Mouse (Mus musculus): ENCODE data around the gene Cpne2. TPM values are rescaled to one million over a fixed set of nuclear protein-coding genes. Genes with fewer than 3 reads are reported as not detected.

The Cpne2 gene
- polyA plus RNA-seq, 1 experiment from 2014 or later: 29.2 TPM

GRCm38 (mm10) chr8:94549482-94549881 lies 16.7 kb downstream of the Cpne2 start:
- H3K4me2 ChIP-seq (ENCODE audit: low read length): no peak overlapping the region
- H3K4me3 ChIP-seq (replicated peaks; ENCODE audit: low read length): no peak overlapping the region
- H3K9me3 ChIP-seq (ENCODE audit: control insufficient read depth, low read length): no peaks in the 10 kb centered on the region
- ATAC-seq: no peak
- H3K4me1 ChIP-seq (replicated peaks; ENCODE audit: control insufficient read depth, insufficient read depth, low read length): peaks cover 19% of the 10 kb centered on the region
- no peak overlapping the region for H3K9ac ChIP-seq (replicated peaks; ENCODE audit: low read depth, low read length)
- H3K36me3 ChIP-seq (ENCODE audit: control insufficient read depth, insufficient read depth): no peaks in the 10 kb centered on the region
- no peaks in the 10 kb centered on the region for H3K27me3 ChIP-seq (replicated peaks; ENCODE audit: control insufficient read depth, insufficient read depth, low read length)
- no peak overlapping the region for H3K27ac ChIP-seq (ENCODE audit: low read length)
- 35% methylated on average over 5 of the region's 5 CpGs for WGBS

- Histone ChIP-seq H3K9me3 (ENCODE audit: control insufficient read depth, low read length) (no peaks in the 10 kb centered on the region), H3K27ac (ENCODE audit: low read length) (no peak overlapping the region), H3K9ac (replicated peaks; ENCODE audit: low read depth, low read length) (no peak overlapping the region), H3K27me3 (replicated peaks; ENCODE audit: control insufficient read depth, insufficient read depth, low read length) (no peaks in the 10 kb centered on the region), H3K4me1 (replicated peaks; ENCODE audit: control insufficient read depth, insufficient read depth, low read length) (peaks cover 19% of the 10 kb centered on the region), H3K4me3 (replicated peaks; ENCODE audit: low read length) (no peak overlapping the region), H3K4me2 (ENCODE audit: low read length) (no peak overlapping the region), H3K36me3 (ENCODE audit: control insufficient read depth, insufficient read depth) (no peaks in the 10 kb centered on the region)
- ATAC-seq: no peak
- 81% methylated on average over 5 of the region's 5 CpGs for WGBS
Observed at GRCm38 (mm10) chr8:94549998-94550397, 17.2 kb downstream of the Cpne2 start.

GRCm38 (mm10) chr8:94551471-94552422 lies 19.0 kb downstream of the Cpne2 start:
- H3K27ac ChIP-seq (ENCODE audit: low read length): peak overlapping the region; percentile 77
- 20% methylated on average over 17 of the region's 17 CpGs for WGBS
- no peak overlapping the region for H3K4me3 ChIP-seq (replicated peaks; ENCODE audit: low read length)
- H3K4me2 ChIP-seq (ENCODE audit: low read length): peak overlapping the region; percentile 5; the same call in 1 of the 2 replicates
- H3K9ac ChIP-seq (replicated peaks; ENCODE audit: low read depth, low read length): 0 out of 2 replicates have a peak overlapping the region, but pooled peaks have one; percentile 22
- no peaks in the 10 kb centered on the region for H3K36me3 ChIP-seq (ENCODE audit: control insufficient read depth, insufficient read depth)
- peaks cover 19% of the 10 kb centered on the region for H3K4me1 ChIP-seq (replicated peaks; ENCODE audit: control insufficient read depth, insufficient read depth, low read length)
- no peaks in the 10 kb centered on the region for H3K27me3 ChIP-seq (replicated peaks; ENCODE audit: control insufficient read depth, insufficient read depth, low read length)
- ATAC-seq: peak; percentile 90
- H3K9me3 ChIP-seq (ENCODE audit: control insufficient read depth, low read length): no peaks in the 10 kb centered on the region

GRCm38 (mm10) chr8:94552696-94553095 lies 19.9 kb downstream of the Cpne2 start:
- H3K9ac ChIP-seq (replicated peaks; ENCODE audit: low read depth, low read length): no peak overlapping the region
- WGBS: 60% methylated on average over 2 of the region's 2 CpGs
- H3K4me2 ChIP-seq (ENCODE audit: low read length): no peak overlapping the region
- peaks cover 19% of the 10 kb centered on the region for H3K4me1 ChIP-seq (replicated peaks; ENCODE audit: control insufficient read depth, insufficient read depth, low read length)
- no peak for ATAC-seq
- no peaks in the 10 kb centered on the region for H3K9me3 ChIP-seq (ENCODE audit: control insufficient read depth, low read length)
- H3K4me3 ChIP-seq (replicated peaks; ENCODE audit: low read length): no peak overlapping the region
- no peaks in the 10 kb centered on the region for H3K27me3 ChIP-seq (replicated peaks; ENCODE audit: control insufficient read depth, insufficient read depth, low read length)
- H3K36me3 ChIP-seq (ENCODE audit: control insufficient read depth, insufficient read depth): no peaks in the 10 kb centered on the region
- H3K27ac ChIP-seq (ENCODE audit: low read length): no peak overlapping the region

GRCm38 (mm10) chr8:94557281-94557680 lies 24.5 kb downstream of the Cpne2 start:
- ATAC-seq: no peak
- Histone ChIP-seq H3K27ac (ENCODE audit: low read length) (no peak overlapping the region), H3K36me3 (ENCODE audit: control insufficient read depth, insufficient read depth) (no peaks in the 10 kb centered on the region), H3K9me3 (ENCODE audit: control insufficient read depth, low read length) (no peaks in the 10 kb centered on the region), H3K9ac (replicated peaks; ENCODE audit: low read depth, low read length) (no peak overlapping the region), H3K4me3 (replicated peaks; ENCODE audit: low read length) (no peak overlapping the region), H3K27me3 (replicated peaks; ENCODE audit: control insufficient read depth, insufficient read depth, low read length) (no peaks in the 10 kb centered on the region), H3K4me2 (ENCODE audit: low read length) (no peak overlapping the region), H3K4me1 (replicated peaks; ENCODE audit: control insufficient read depth, insufficient read depth, low read length) (peaks cover 7% of the 10 kb centered on the region; the same call in 1 of the 2 replicates)
- WGBS: 58% methylated on average over 3 of the region's 3 CpGs

GRCm38 (mm10) chr8:94561256-94561655 lies 28.5 kb downstream of the Cpne2 start:
- H3K4me1 ChIP-seq (replicated peaks; ENCODE audit: control insufficient read depth, insufficient read depth, low read length): peaks cover 13% of the 10 kb centered on the region
- H3K27ac ChIP-seq (ENCODE audit: low read length): no peak overlapping the region
- no peaks in the 10 kb centered on the region for H3K27me3 ChIP-seq (replicated peaks; ENCODE audit: control insufficient read depth, insufficient read depth, low read length)
- no peak overlapping the region for H3K4me2 ChIP-seq (ENCODE audit: low read length)
- H3K9me3 ChIP-seq (ENCODE audit: control insufficient read depth, low read length): no peaks in the 10 kb centered on the region
- ATAC-seq: peak; percentile 81
- WGBS: 15% methylated on average over 5 of the region's 5 CpGs
- no peak overlapping the region for H3K9ac ChIP-seq (replicated peaks; ENCODE audit: low read depth, low read length)
- no peaks in the 10 kb centered on the region for H3K36me3 ChIP-seq (ENCODE audit: control insufficient read depth, insufficient read depth)
- no peak overlapping the region for H3K4me3 ChIP-seq (replicated peaks; ENCODE audit: low read length)

- no peaks in the 10 kb centered on the region for H3K36me3 ChIP-seq (ENCODE audit: control insufficient read depth, insufficient read depth)
- H3K9me3 ChIP-seq (ENCODE audit: control insufficient read depth, low read length): no peaks in the 10 kb centered on the region
- H3K27me3 ChIP-seq (replicated peaks; ENCODE audit: control insufficient read depth, insufficient read depth, low read length): no peaks in the 10 kb centered on the region
- no peak overlapping the region for H3K4me3 ChIP-seq (replicated peaks; ENCODE audit: low read length)
- H3K27ac ChIP-seq (ENCODE audit: low read length): no peak overlapping the region
- no peak overlapping the region for H3K4me2 ChIP-seq (ENCODE audit: low read length)
- H3K4me1 ChIP-seq (replicated peaks; ENCODE audit: control insufficient read depth, insufficient read depth, low read length): peaks cover 29% of the 10 kb centered on the region
- H3K9ac ChIP-seq (replicated peaks; ENCODE audit: low read depth, low read length): no peak overlapping the region
- ATAC-seq: no peak
Observed at GRCm38 (mm10) chr8:94564421-94564820, 31.6 kb downstream of the Cpne2 start.

- Histone ChIP-seq H3K4me3 (replicated peaks; ENCODE audit: low read length) (no peak overlapping the region), H3K4me1 (replicated peaks; ENCODE audit: control insufficient read depth, insufficient read depth, low read length) (peaks cover 28% of the 10 kb centered on the region)
- 45% methylated on average over 6 of the region's 6 CpGs for WGBS
Observed at GRCm38 (mm10) chr8:94566033-94566432, 33.2 kb downstream of the Cpne2 start.

GRCm38 (mm10) chr8:94566446-94567158 lies 33.8 kb downstream of the Cpne2 start:
- H3K9ac ChIP-seq (replicated peaks; ENCODE audit: low read depth, low read length): peak overlapping the region; percentile 24
- peak; percentile 57 for ATAC-seq
- no peak overlapping the region for H3K4me3 ChIP-seq (replicated peaks; ENCODE audit: low read length)
- H3K9me3 ChIP-seq (ENCODE audit: control insufficient read depth, low read length): no peaks in the 10 kb centered on the region
- peak overlapping the region; percentile 82 for H3K27ac ChIP-seq (ENCODE audit: low read length)
- 37% methylated on average over 15 of the region's 15 CpGs for WGBS
- no peaks in the 10 kb centered on the region for H3K27me3 ChIP-seq (replicated peaks; ENCODE audit: control insufficient read depth, insufficient read depth, low read length)
- peaks cover 23% of the 10 kb centered on the region for H3K4me1 ChIP-seq (replicated peaks; ENCODE audit: control insufficient read depth, insufficient read depth, low read length)
- H3K4me2 ChIP-seq (ENCODE audit: low read length): peak overlapping the region; percentile 32
- no peaks in the 10 kb centered on the region for H3K36me3 ChIP-seq (ENCODE audit: control insufficient read depth, insufficient read depth)

More at GRCm38 (mm10) chr8:94566033-94566432, 33.2 kb downstream of the Cpne2 start:
- H3K36me3 ChIP-seq (ENCODE audit: control insufficient read depth, insufficient read depth): no peaks in the 10 kb centered on the region
- H3K27ac ChIP-seq (ENCODE audit: low read length): peak overlapping the region; percentile 82; the same call in 1 of the 2 replicates
- no peak overlapping the region for H3K4me2 ChIP-seq (ENCODE audit: low read length)
- H3K27me3 ChIP-seq (replicated peaks; ENCODE audit: control insufficient read depth, insufficient read depth, low read length): no peaks in the 10 kb centered on the region
- ATAC-seq: no peak
- H3K9ac ChIP-seq (replicated peaks; ENCODE audit: low read depth, low read length): no peak overlapping the region
- H3K9me3 ChIP-seq (ENCODE audit: control insufficient read depth, low read length): no peaks in the 10 kb centered on the region
